Mouse (Mus musculus) myocyte (in vitro differentiated cells): ENCODE data around the gene Fam25c.

Experiments
- CEBPB ChIP-seq: IDR thresholded peaks from 2 replicates; pipeline ENCODE4 v1.6.1; 2011; ENCODE audit warnings: mild to moderate bottlenecking, moderate library complexity; ENCODE audit not compliant: poor library complexity, insufficient read depth, severe bottlenecking
- E2F4 ChIP-seq: IDR thresholded peaks from one replicate; pipeline ENCODE4 v1.6.1; 2011; ENCODE audit warnings: mild to moderate bottlenecking, control low read depth, moderate library complexity; ENCODE audit not compliant: insufficient read depth
- MAX ChIP-seq: IDR thresholded peaks from one replicate; pipeline ENCODE4 v1.6.1; 2011; ENCODE audit warnings: low read depth, mild to moderate bottlenecking, control low read depth
- MYOG ChIP-seq, 3 experiments: IDR thresholded peaks; one replicate each; pipeline ENCODE4 v1.6.1; 2011; ENCODE audit warnings: control low read depth in 2 of 3, low read depth in 2 of 3, mild to moderate bottlenecking in 2 of 3; ENCODE audit not compliant: insufficient read length in 2 of 3, control insufficient read depth in 1 of 3, insufficient read depth in 1 of 3
- POLR2A ChIP-seq: IDR thresholded peaks from one replicate; pipeline ENCODE4 v1.6.1; 2011; ENCODE audit warnings: low read depth, mild to moderate bottlenecking, control low read depth, moderate library complexity; ENCODE audit not compliant: insufficient read length
- POLR2AphosphoS2 ChIP-seq: IDR thresholded peaks from one replicate; pipeline ENCODE4 v1.6.1; 2011; ENCODE audit warnings: low read depth, control low read depth; ENCODE audit not compliant: insufficient read length
- TCF3 ChIP-seq: IDR thresholded peaks from one replicate; pipeline ENCODE4 v1.6.1; 2011; ENCODE audit warnings: low read depth, control low read depth; ENCODE audit not compliant: insufficient read length
- USF1 ChIP-seq: IDR thresholded peaks from one replicate; pipeline ENCODE4 v1.6.1; 2011; ENCODE audit warnings: low read depth, mild to moderate bottlenecking, control low read depth, moderate library complexity

DNA sequence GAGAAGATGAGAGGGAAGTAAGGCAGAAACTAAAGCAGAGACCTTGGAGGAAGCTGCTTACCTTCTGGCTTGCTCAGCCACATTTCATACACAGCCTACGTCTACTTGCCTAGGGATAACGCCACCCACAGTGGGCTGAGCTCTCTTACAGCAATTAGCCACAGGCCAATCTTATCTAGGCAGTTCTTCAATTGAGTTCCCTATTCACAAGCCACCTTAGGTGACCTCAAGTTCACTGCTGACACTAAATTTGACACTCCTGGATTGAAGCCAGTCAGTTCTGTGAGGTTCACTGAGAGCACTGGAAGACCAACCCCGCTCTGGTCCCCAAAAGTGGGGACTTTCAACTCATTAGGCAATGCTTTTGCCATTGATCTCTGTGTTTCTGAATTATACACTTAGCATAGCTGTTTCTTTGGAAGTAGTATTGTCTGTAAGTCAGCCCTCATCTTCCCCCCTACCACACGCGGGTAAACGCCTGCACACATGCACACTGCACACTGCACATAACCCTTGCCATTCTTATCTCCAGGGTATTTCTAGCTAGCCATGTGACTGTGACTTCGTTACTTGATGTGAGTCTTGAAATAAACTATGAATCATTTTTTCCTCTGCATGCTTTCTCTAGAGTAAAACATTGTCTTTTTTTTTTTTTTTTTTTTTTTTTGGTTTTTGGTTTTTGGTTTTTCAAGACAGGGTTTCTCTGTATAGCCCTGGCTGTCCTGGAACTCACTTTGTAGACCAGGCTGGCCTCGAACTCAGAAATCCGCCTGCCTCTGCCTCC lies 27.9 kb upstream of the Fam25c start:
- no peak for TF ChIP-seq POLR2A
- TF ChIP-seq MAX = no peak
- no peak for TF ChIP-seq MYOG (IDR thresholded peaks at IDR 0.05; ENCODE audit: control insufficient read depth in 1 of 3, insufficient read depth in 1 of 3, insufficient read length in 2 of 3, low read depth in 2 of 3)
- no peak for TF ChIP-seq TCF3
- TF ChIP-seq CEBPB = no peak
- no peak for TF ChIP-seq USF1
- no peak for TF ChIP-seq POLR2AphosphoS2
- TF ChIP-seq E2F4 = no peak
